Mouse (Mus musculus) spleen, postnatal 10 days (tissue): Measurements from ENCODE around the gene Emg1.
A peak's percentile ranks its signal among the peaks of the same experiment; 100 is the strongest.

Experiments used
- DNase-seq, 2 experiments: peaks; one replicate each; pipeline ENCODE4 v3.0.0; 2021 to 2022; ENCODE audit warnings: low spot score in 2 of 2

Emg1 gene

GRCm38 (mm10) chr6:124711824-124712782 lies at the start of gene Emg1, which contains the start of gene Phb2:
Gene Emg1 (minus strand): TSS chr6:124712178.
Gene Phb2 (plus strand): TSS chr6:124712336.
- peak; percentile 93 to 99 for DNase-seq

GRCm38 (mm10) chr6:124759259-124759658 lies 47.3 kb upstream of the Emg1 start:
- peak; percentile 73 to 89 for DNase-seq

- no peak for DNase-seq
These were observed 46.9 kb upstream of the Emg1 start for GRCm38 (mm10) chr6:124758849-124759232.

- DNase-seq = no peak
These were observed 46.2 kb upstream of the Emg1 start for GRCm38 (mm10) chr6:124757909-124758848.

GRCm38 (mm10) chr6:124757351-124757880 lies 45.4 kb upstream of the Emg1 start:
- no peak for DNase-seq

GRCm38 (mm10) chr6:124756652-124757350 lies 44.8 kb upstream of the Emg1 start:
- peak; percentile 39 to 56 for DNase-seq

- peak; percentile 38 to 46 for DNase-seq
These were observed 44.0 kb upstream of the Emg1 start, which contains the start of the genes Gm45234 and Atn1 for GRCm38 (mm10) chr6:124755831-124756595. Gene Gm45234 (minus strand): TSS chr6:124756021. Gene Atn1 (minus strand): TSS chr6:124756524.

- DNase-seq = no peak
These were observed 43.3 kb upstream of the Emg1 start for GRCm38 (mm10) chr6:124755306-124755705.

GRCm38 (mm10) chr6:124753861-124754260 lies 41.9 kb upstream of the Emg1 start:
- DNase-seq = no peak

GRCm38 (mm10) chr6:124750405-124750804 lies 38.4 kb upstream of the Emg1 start:
- DNase-seq = no peak

- peak in 1 of 2 experiments; percentile 35 for DNase-seq
These were observed 35.0 kb upstream of the Emg1 start for GRCm38 (mm10) chr6:124746654-124747632.

- DNase-seq = no peak
These were observed 34.3 kb upstream of the Emg1 start for GRCm38 (mm10) chr6:124746296-124746605.

GRCm38 (mm10) chr6:124745490-124746295 lies 33.7 kb upstream of the Emg1 start:
- peak; percentile 90 to 94 for DNase-seq

GRCm38 (mm10) chr6:124744755-124745321 lies 32.9 kb upstream of the Emg1 start:
- no peak for DNase-seq

GRCm38 (mm10) chr6:124743647-124744046 lies 31.7 kb upstream of the Emg1 start:
- DNase-seq = peak in 1 of 2 experiments; percentile 15

- DNase-seq = peak in 1 of 2 experiments; percentile 23
These were observed 31.0 kb upstream of the Emg1 start for GRCm38 (mm10) chr6:124742839-124743514.

- DNase-seq = no peak
These were observed 29.9 kb upstream of the Emg1 start for GRCm38 (mm10) chr6:124741842-124742241.
